Mouse (Mus musculus): ENCODE data around the gene Zbtb8b. TPM values are rescaled to one million over a fixed set of nuclear protein-coding genes. Genes with fewer than 3 reads are reported as not detected.

The Zbtb8b gene
- polyA plus RNA-seq, 1 experiment from 2014 or later = 1.8 TPM

- no peaks in the 10 kb centered on the region for H3K36me3 ChIP-seq (ENCODE audit: control insufficient read depth, insufficient read depth, low read length)
- peak; percentile 73 for DNase-seq (ENCODE audit: low spot score)
- H3K4me2 ChIP-seq (ENCODE audit: low read depth, low read length, severe bottlenecking) = peak overlapping the region; percentile 51
- peaks cover 11% of the 10 kb centered on the region for H3K27me3 ChIP-seq (ENCODE audit: control insufficient read depth, insufficient read depth, low read length)
- ATAC-seq (replicated peaks; ENCODE audit: low FRiP score) = peak; percentile 53; the same call in 1 of the 2 replicates
- H3K27ac ChIP-seq (ENCODE audit: low read depth, low read length) = no peak overlapping the region; the same call in 1 of the 2 replicates
- peaks cover 7% of the 10 kb centered on the region; the same call in 1 of the 2 replicates for H3K4me1 ChIP-seq (replicated peaks; ENCODE audit: control insufficient read depth, insufficient read depth, low read length)
- 1% methylated on average over 58 of the region's 68 CpGs for WGBS
- peak overlapping the region; percentile 81 for H3K4me3 ChIP-seq (ENCODE audit: low read depth, low read length)
- peak overlapping the region; percentile 89 for H3K9ac ChIP-seq (ENCODE audit: low read length)
- H3K9me3 ChIP-seq (ENCODE audit: control insufficient read depth, low read length) = no peaks in the 10 kb centered on the region
These were observed 63.6 kb downstream of the Zbtb8b start for GRCm38 (mm10) chr4:129376961-129377545.

GRCm38 (mm10) chr4:129375821-129376220 lies 64.8 kb downstream of the Zbtb8b start:
- no peak overlapping the region for H3K27ac ChIP-seq (ENCODE audit: low read depth, low read length)
- no peak overlapping the region for H3K4me3 ChIP-seq (ENCODE audit: low read depth, low read length)
- no peak overlapping the region for H3K4me2 ChIP-seq (ENCODE audit: low read depth, low read length, severe bottlenecking)
- ATAC-seq (replicated peaks; ENCODE audit: low FRiP score) (no peak), DNase-seq (ENCODE audit: low spot score) (no peak)
- no peaks in the 10 kb centered on the region for H3K36me3 ChIP-seq (ENCODE audit: control insufficient read depth, insufficient read depth, low read length)
- H3K9ac ChIP-seq (ENCODE audit: low read length) = no peak overlapping the region
- 74% methylated on average over 5 of the region's 5 CpGs for WGBS
- peaks cover 11% of the 10 kb centered on the region for H3K27me3 ChIP-seq (ENCODE audit: control insufficient read depth, insufficient read depth, low read length)
- peaks cover 7% of the 10 kb centered on the region; the same call in 1 of the 2 replicates for H3K4me1 ChIP-seq (replicated peaks; ENCODE audit: control insufficient read depth, insufficient read depth, low read length)
- no peaks in the 10 kb centered on the region for H3K9me3 ChIP-seq (ENCODE audit: control insufficient read depth, low read length)

Other genes starting within 250 kb of the Zbtb8b start
- 4.7 and 4.8 TPM in 2 replicates for gene C77080, start 179.4 kb downstream of the Zbtb8b start, polyA plus RNA-seq (2014; fragmentation: Nextera tagmentation; extraction: Ambion mirVana)
- gene Sync, start 153.2 kb downstream of the Zbtb8b start, polyA plus RNA-seq (2014; fragmentation: Nextera tagmentation; extraction: Ambion mirVana) = 0.37 and 0.57 TPM in 2 replicates
- gene Rbbp4, start 105.5 kb downstream of the Zbtb8b start, polyA plus RNA-seq (2014; fragmentation: Nextera tagmentation; extraction: Ambion mirVana) = 508 and 555 TPM in 2 replicates
- 44.9 and 46.2 TPM in 2 replicates for gene Zbtb8os, start 105.2 kb downstream of the Zbtb8b start, polyA plus RNA-seq (2014; fragmentation: Nextera tagmentation; extraction: Ambion mirVana)
- 8.3 TPM in 2 replicates for gene Zbtb8a, start 62.7 kb downstream of the Zbtb8b start, polyA plus RNA-seq (2014; fragmentation: Nextera tagmentation; extraction: Ambion mirVana)
- 24.9 and 25.3 TPM in 2 replicates for gene Bsdc1, start 20.7 kb upstream of the Zbtb8b start, polyA plus RNA-seq (2014; fragmentation: Nextera tagmentation; extraction: Ambion mirVana)
- gene Tssk3, start 50.2 kb upstream of the Zbtb8b start, polyA plus RNA-seq (2014; fragmentation: Nextera tagmentation; extraction: Ambion mirVana) = not detected in 2 replicates
- gene Fam229a, start 50.3 kb upstream of the Zbtb8b start, polyA plus RNA-seq (2014; fragmentation: Nextera tagmentation; extraction: Ambion mirVana) = not detected in 2 replicates
- 1,728 and 1,922 TPM in 2 replicates for gene Marcksl1, start 72.7 kb upstream of the Zbtb8b start, polyA plus RNA-seq (2014; fragmentation: Nextera tagmentation; extraction: Ambion mirVana)
- gene Hdac1, start 101.9 kb upstream of the Zbtb8b start, polyA plus RNA-seq (2014; fragmentation: Nextera tagmentation; extraction: Ambion mirVana) = 262 and 282 TPM in 2 replicates
- gene Lck, start 132.8 kb upstream of the Zbtb8b start, polyA plus RNA-seq (2014; fragmentation: Nextera tagmentation; extraction: Ambion mirVana) = 11.5 and 13.8 TPM in 2 replicates
- gene Fam167b, start 137.7 kb upstream of the Zbtb8b start, polyA plus RNA-seq (2014; fragmentation: Nextera tagmentation; extraction: Ambion mirVana) = 0.71 and 1.1 TPM in 2 replicates
- 251 and 272 TPM in 2 replicates for gene Eif3i, start 159.8 kb upstream of the Zbtb8b start, polyA plus RNA-seq (2014; fragmentation: Nextera tagmentation; extraction: Ambion mirVana)
- 188 and 192 TPM in 2 replicates for gene Tmem234, start 159.8 kb upstream of the Zbtb8b start, polyA plus RNA-seq (2014; fragmentation: Nextera tagmentation; extraction: Ambion mirVana)
- 2.5 and 2.6 TPM in 2 replicates for gene Dcdc2b, start 173.4 kb upstream of the Zbtb8b start, polyA plus RNA-seq (2014; fragmentation: Nextera tagmentation; extraction: Ambion mirVana)
- 25.4 and 27.2 TPM in 2 replicates for gene Iqcc, start 178.2 kb upstream of the Zbtb8b start, polyA plus RNA-seq (2014; fragmentation: Nextera tagmentation; extraction: Ambion mirVana)
- 57.6 and 66.1 TPM in 2 replicates for gene Ccdc28b, start 183.1 kb upstream of the Zbtb8b start, polyA plus RNA-seq (2014; fragmentation: Nextera tagmentation; extraction: Ambion mirVana)
- 109 and 115 TPM in 2 replicates for gene Txlna, start 200.2 kb upstream of the Zbtb8b start, polyA plus RNA-seq (2014; fragmentation: Nextera tagmentation; extraction: Ambion mirVana)
- gene Kpna6, start 231.9 kb upstream of the Zbtb8b start, polyA plus RNA-seq (2014; fragmentation: Nextera tagmentation; extraction: Ambion mirVana) = 12.0 and 13.9 TPM in 2 replicates

Measured in forebrain, embryonic 11.5 days (tissue).